Mouse (Mus musculus) testis, adult 2 months (tissue): ENCODE data around the gene Bet1l.

ENCODE experiments used
- CTCF ChIP-seq: fragments of 200-500 bp; IDR thresholded peaks from 2 replicates; pipeline ENCODE4 v1.5.1; 2012; ENCODE audit warnings: low read depth, mild to moderate bottlenecking, inconsistent platforms, low read length, moderate library complexity; ENCODE audit not compliant: control insufficient read depth, insufficient read depth, insufficient replicate concordance
- POLR2A ChIP-seq: fragments of 200-500 bp; IDR thresholded peaks from 2 replicates; pipeline ENCODE4 v1.6.1; 2012; ENCODE audit warnings: low read depth, mild to moderate bottlenecking, inconsistent platforms, low read length, moderate library complexity; ENCODE audit not compliant: control insufficient read depth

DNA sequence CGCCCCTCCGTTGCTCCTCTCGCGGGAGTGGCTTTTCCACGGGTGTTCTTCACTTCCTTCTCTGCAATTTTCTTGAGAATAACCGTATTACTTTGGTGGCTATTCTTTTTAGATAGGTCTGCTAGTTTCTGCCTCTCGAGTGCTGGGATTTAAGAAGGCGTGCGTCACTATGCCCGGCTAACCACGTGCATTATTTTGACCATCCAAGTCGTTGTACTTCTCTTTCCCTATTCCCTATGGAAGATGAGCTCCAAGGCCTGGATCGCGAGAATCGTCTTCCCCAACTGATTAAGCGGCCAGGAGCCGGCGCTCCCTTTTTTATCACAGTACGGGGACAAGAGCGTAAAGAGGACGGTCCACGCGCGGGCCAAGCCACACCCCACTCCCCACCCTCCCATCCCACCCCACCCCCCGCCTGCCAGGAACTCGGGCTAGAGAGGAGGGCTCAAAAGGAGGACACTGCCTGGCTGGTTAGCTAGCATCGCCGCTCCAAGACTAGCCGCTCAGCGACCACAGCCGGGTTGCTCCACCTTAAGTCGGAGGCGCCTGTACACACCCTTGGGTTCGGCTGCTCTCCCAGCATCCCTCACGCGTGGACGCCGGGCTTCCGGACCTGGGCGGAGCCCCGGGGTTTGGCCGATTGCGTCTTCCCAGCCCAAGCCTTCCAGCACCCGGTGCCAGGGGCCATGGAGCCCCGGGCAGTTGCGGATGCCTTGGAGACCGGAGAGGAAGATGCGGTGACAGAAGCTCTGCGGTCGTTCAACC is 410 bp downstream of the Bet1l start, which contains the start of gene Ric8a:
- TF ChIP-seq CTCF = no peak
- peak; percentile 38 for TF ChIP-seq POLR2A
